Mouse (Mus musculus) CH12.LX (cell line): ENCODE data around the gene Rps18. TPM values are rescaled to one million over a fixed set of nuclear protein-coding genes. Genes with fewer than 3 reads are reported as not detected.

ENCODE experiments used
- DNase-seq: peaks from one replicate; pipeline ENCODE4 v3.0.0-alpha.2; 2013; ENCODE audit errors: extremely low read depth
- H3K27ac ChIP-seq: 2 replicates; pipeline ENCODE4 v1.5.1; 2012; ENCODE audit warnings: low read depth, mild to moderate bottlenecking, control low read depth, moderate library complexity; ENCODE audit not compliant: insufficient read depth
- H3K27me3 ChIP-seq: replicated peaks from 2 replicates; pipeline ENCODE3; 2012; ENCODE audit warnings: inconsistent platforms
- H3K36me3 ChIP-seq, 2 experiments: replicated peaks in 1 of 2; 2 replicates each; pipeline versions ENCODE3 to v1.6.1; 2012; ENCODE audit warnings: inconsistent platforms in 1 of 2, low read length in 1 of 2, mild to moderate bottlenecking in 1 of 2, mixed read lengths in 1 of 2, moderate library complexity in 1 of 2; ENCODE audit not compliant: control insufficient read depth in 1 of 2, insufficient read depth in 1 of 2
- H3K4me1 ChIP-seq, 2 experiments: 2 replicates each; pipeline ENCODE4 v1.6.1; 2012; ENCODE audit warnings: inconsistent platforms in 1 of 2, moderate library complexity in 1 of 2; ENCODE audit not compliant: insufficient read depth in 2 of 2, control insufficient read depth in 1 of 2
- H3K4me2 ChIP-seq: 2 replicates; pipeline ENCODE4 v1.6.1; 2012; ENCODE audit warnings: low read depth, mild to moderate bottlenecking, control low read depth; ENCODE audit not compliant: poor library complexity, insufficient read depth, severe bottlenecking
- H3K4me3 ChIP-seq, 3 experiments: fragments of 150-350 bp in 1 of 3; sonication (generic) in 1 of 3; replicated peaks in 1 of 3; 2 replicates each; pipeline versions ENCODE3 to v1.5.1; 2011 to 2012; ENCODE audit warnings: low read depth in 2 of 3, low read length in 2 of 3, mild to moderate bottlenecking in 2 of 3, moderate library complexity in 2 of 3, control low read depth in 1 of 3, improper control_type of control experiment in 1 of 3, inconsistent platforms in 1 of 3, mixed read lengths in 1 of 3; ENCODE audit not compliant: poor library complexity in 1 of 3
- H3K79me2 ChIP-seq: replicated peaks from 2 replicates; pipeline ENCODE4 v1.6.1; 2012; ENCODE audit warnings: mild to moderate bottlenecking, moderate library complexity; ENCODE audit not compliant: control insufficient read depth, poor library complexity, insufficient read depth, severe bottlenecking; ENCODE audit errors: extremely low read depth
- H3K9ac ChIP-seq: 2 replicates; pipeline ENCODE4 v1.6.1; 2012; ENCODE audit warnings: low read depth, mild to moderate bottlenecking, control low read depth, moderate library complexity; ENCODE audit not compliant: insufficient read depth
- H3K9me3 ChIP-seq: replicated peaks from 2 replicates; pipeline ENCODE3; 2012; ENCODE audit warnings: low read length, inconsistent platforms, mixed read lengths
- CHD1 ChIP-seq: IDR thresholded peaks from 2 replicates; pipeline ENCODE4 v1.6.1; 2012; ENCODE audit warnings: low read depth, low read length, improper control_type of control experiment, inconsistent platforms
- CHD2 ChIP-seq: IDR thresholded peaks from 2 replicates; pipeline ENCODE4 v1.6.1; 2011; ENCODE audit warnings: low read length, improper control_type of control experiment
- ELF1 ChIP-seq: IDR thresholded peaks from 2 replicates; pipeline ENCODE4 v1.6.1; 2014; ENCODE audit warnings: low read depth, mild to moderate bottlenecking, inconsistent platforms, low read length, improper control_type of control experiment
- EP300 ChIP-seq: IDR thresholded peaks from 2 replicates; pipeline ENCODE4 v1.6.1; 2011; ENCODE audit warnings: low read length, improper control_type of control experiment
- HCFC1 ChIP-seq: IDR thresholded peaks from 2 replicates; pipeline ENCODE4 v1.6.1; 2012; ENCODE audit warnings: low read depth, mild to moderate bottlenecking, inconsistent platforms, low read length, improper control_type of control experiment
- IRF4 ChIP-seq: IDR thresholded peaks from 2 replicates; pipeline ENCODE4 v1.6.1; 2014; ENCODE audit warnings: low read depth, mild to moderate bottlenecking, inconsistent platforms, low read length, improper control_type of control experiment
- MAX ChIP-seq: IDR thresholded peaks from 2 replicates; pipeline ENCODE4 v1.6.1; 2011; ENCODE audit warnings: low read length, improper control_type of control experiment
- MAZ ChIP-seq: IDR thresholded peaks from 2 replicates; pipeline ENCODE4 v1.6.1; 2012; ENCODE audit warnings: low read depth, mild to moderate bottlenecking, inconsistent platforms, low read length, improper control_type of control experiment, moderate library complexity
- MEF2A ChIP-seq: IDR thresholded peaks from 2 replicates; pipeline ENCODE4 v1.6.1; 2014; ENCODE audit warnings: low read depth, mild to moderate bottlenecking, inconsistent platforms, low read length, improper control_type of control experiment, borderline replicate concordance
- MXI1 ChIP-seq: IDR thresholded peaks from 2 replicates; pipeline ENCODE4 v1.6.1; 2011; ENCODE audit warnings: mild to moderate bottlenecking, low read depth, low read length, improper control_type of control experiment
- MYC ChIP-seq: IDR thresholded peaks from 2 replicates; pipeline ENCODE4 v1.6.1; 2011; ENCODE audit warnings: low read depth, mild to moderate bottlenecking, improper control_type of control experiment, low read length
- SIN3A ChIP-seq: IDR thresholded peaks from 2 replicates; pipeline ENCODE4 v1.6.1; 2012; ENCODE audit warnings: low read length, improper control_type of control experiment, inconsistent platforms
- UBTF ChIP-seq: IDR thresholded peaks from 2 replicates; pipeline ENCODE4 v1.6.1; 2012; ENCODE audit warnings: low read depth, mild to moderate bottlenecking, inconsistent platforms, low read length, improper control_type of control experiment, moderate library complexity
- ZC3H11A ChIP-seq: IDR thresholded peaks from 2 replicates; pipeline ENCODE4 v1.6.1; 2012; ENCODE audit warnings: low read depth, mild to moderate bottlenecking, inconsistent platforms, low read length, improper control_type of control experiment
- ZNF384 ChIP-seq: IDR thresholded peaks from 2 replicates; pipeline ENCODE4 v1.6.1; 2012; ENCODE audit warnings: low read depth, low read length, improper control_type of control experiment, inconsistent platforms
- dilution Hi-C: fragments of 300-500 bp; cut with MboI; formaldehyde crosslinking; loops from 2 replicates; pipeline ENCODE4 v1.14.3; 2020; ENCODE audit warnings: low sequenced_read_pairs; ENCODE audit not compliant: extremely low pct_unique_long_range_greater_than_20kb, extremely low pct_ligation_motif_present
- in situ Hi-C: fragments of 300-500 bp; cut with MboI; formaldehyde crosslinking; loops from 3 replicates; pipeline ENCODE4 v1.14.3; 2019; ENCODE audit warnings: low sequenced_read_pairs, low pct_ligation_motif_present, low pct_unique_long_range_greater_than_20kb, mixed read lengths
- polyA plus RNA-seq: library from polyadenylated mRNA; unstranded; fragments of >175 nt; gene quantifications from 2 replicates; pipeline ENCODE4 v1.2.1, GENCODE M21; 2012; ENCODE audit warnings: low read depth; ENCODE audit not compliant: insufficient read length
- total RNA-seq, 2 experiments: library from RNA; depleted of rRNA; stranded (reverse); fragments of 300-350 nt in 1 of 2; fragments of >200 nt in 1 of 2; gene quantifications; 2 replicates each; pipeline ENCODE4 v1.2.3; 2012 to 2014

The Rps18 gene
- total and polyA plus RNA-seq, 3 experiments, result 246 to 991 (median 302) TPM

DNA sequence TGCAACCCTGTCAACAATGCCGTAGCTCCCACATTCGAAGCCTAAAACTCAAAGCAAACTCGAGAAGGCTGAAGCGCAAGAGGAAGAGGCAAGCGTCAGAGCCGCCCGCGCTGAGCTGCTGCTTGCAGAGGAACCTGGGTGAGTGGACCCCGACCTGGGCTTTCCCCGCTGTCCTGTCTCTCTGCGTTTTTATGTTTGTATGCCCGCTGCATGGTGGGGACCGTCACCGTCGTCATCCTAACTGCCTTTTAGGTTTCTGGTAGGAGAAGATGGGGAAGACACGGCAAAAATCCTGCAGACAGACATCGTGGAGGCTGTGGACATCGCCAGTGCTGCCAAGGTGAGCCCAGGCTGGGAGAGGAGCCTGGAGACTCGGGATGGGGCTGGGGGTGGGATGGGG is 14.4 kb downstream of the Rps18 start:
- Histone ChIP-seq H3K9ac (peak overlapping the region; percentile 93), H3K4me2 (peak overlapping the region; percentile 69), H3K79me2 (peaks cover 31% of the 10 kb centered on the region), H3K4me1 (peaks cover 7 to 24% of the 10 kb centered on the region in 2 experiments), H3K9me3 (no peaks in the 10 kb centered on the region), H3K4me3 (peak overlapping the region; percentile 94 to 99 (median 96)), H3K27me3 (no peaks in the 10 kb centered on the region), H3K36me3 (peaks cover 46 to 66% of the 10 kb centered on the region in 2 experiments), H3K27ac (no peak overlapping the region)
- dilution Hi-C loops, result no loop called here
- no peak for TF ChIP-seq ZC3H11A
- no peak for TF ChIP-seq IRF4
- TF ChIP-seq MAZ, result no peak
- no peak for TF ChIP-seq CHD1
- TF ChIP-seq HCFC1, result no peak
- TF ChIP-seq MYC, result no peak
- no peak for TF ChIP-seq ZNF384
- TF ChIP-seq MAX, result no peak
- no peak for TF ChIP-seq CHD2
- in situ Hi-C loops, result no loop called here
- DNase-seq, result no peak

DNA sequence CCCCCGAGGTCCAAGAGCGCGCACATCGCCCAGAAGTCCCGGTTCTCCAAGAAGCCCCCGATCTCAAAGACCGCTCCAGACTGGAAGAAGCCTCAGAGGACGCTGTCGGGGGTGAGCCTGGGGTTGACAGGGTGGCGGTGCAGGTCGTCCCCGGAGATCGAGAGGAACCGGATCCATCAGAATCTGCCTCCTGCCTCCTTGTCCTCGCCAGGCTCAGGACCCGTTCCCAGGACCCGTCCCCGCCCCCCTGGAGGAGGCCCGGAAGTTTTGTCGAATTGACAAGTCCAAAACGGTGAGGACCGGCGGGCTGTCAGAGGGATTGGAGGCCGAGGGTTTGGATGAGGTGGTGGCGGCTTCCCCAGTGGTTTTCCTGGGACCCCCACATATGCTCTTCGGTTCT is 14.8 kb downstream of the Rps18 start:
- Histone ChIP-seq H3K9ac (peak overlapping the region; percentile 93), H3K79me2 (peaks cover 31% of the 10 kb centered on the region), H3K36me3 (peaks cover 42 to 64% of the 10 kb centered on the region in 2 experiments), H3K27me3 (no peaks in the 10 kb centered on the region), H3K4me2 (peak overlapping the region; percentile 69), H3K27ac (no peak overlapping the region), H3K4me3 (peak overlapping the region; percentile 94 to 99 (median 96)), H3K9me3 (no peaks in the 10 kb centered on the region), H3K4me1 (peaks cover 7 to 24% of the 10 kb centered on the region in 2 experiments)
- dilution Hi-C loops (no loop called here), in situ Hi-C loops (no loop called here)
- TF ChIP-seq MYC (no peak), MXI1 (no peak), ELF1 (no peak), EP300 (no peak), SIN3A (no peak; the same call in 1 of the 2 replicates), IRF4 (no peak), UBTF (no peak), ZNF384 (no peak), MAZ (no peak), MEF2A (no peak)
- DNase-seq, result no peak
